Mouse (Mus musculus) embryo, embryonic 11.5 days (tissue): ENCODE data around the gene Ltb.

ENCODE experiments used
- DNase-seq: peaks from one replicate; pipeline ENCODE4 v3.0.0-alpha.2; 2012; ENCODE audit warnings: low read depth, low spot score

Gene Ltb

DNA sequence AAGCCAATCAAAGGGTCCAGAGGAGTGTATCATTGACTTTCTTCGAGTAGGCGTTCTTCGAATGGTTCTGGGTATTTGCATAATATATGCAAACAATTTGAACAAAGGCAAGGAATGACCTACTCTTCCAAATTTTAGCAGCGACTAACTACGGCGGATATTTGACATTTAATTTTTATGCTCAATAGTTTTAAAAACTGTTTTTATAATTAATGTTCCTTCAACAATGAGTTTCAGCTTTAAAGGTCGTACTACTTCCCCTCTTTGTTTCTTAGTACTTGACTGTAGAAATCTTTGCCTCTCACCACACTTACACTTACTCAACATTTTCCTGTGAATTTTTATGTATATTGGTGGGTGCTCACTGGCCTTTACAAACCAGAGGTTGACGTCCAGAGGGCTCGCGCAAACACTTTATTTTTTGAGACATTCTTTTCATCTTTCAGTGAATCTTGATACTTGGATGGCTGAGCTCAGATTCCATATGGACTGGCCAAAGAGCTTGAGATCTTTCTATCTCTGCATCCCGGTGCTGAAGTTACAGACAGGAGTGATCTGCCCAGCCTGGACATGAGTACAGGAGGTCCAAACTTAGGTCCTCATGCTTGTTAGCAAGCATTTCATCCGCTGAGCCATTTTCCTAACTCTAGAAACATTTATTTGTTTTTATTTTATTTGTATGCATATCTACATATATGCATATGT, 28.6 kb upstream of the Ltb start:
- no peak for DNase-seq

DNA sequence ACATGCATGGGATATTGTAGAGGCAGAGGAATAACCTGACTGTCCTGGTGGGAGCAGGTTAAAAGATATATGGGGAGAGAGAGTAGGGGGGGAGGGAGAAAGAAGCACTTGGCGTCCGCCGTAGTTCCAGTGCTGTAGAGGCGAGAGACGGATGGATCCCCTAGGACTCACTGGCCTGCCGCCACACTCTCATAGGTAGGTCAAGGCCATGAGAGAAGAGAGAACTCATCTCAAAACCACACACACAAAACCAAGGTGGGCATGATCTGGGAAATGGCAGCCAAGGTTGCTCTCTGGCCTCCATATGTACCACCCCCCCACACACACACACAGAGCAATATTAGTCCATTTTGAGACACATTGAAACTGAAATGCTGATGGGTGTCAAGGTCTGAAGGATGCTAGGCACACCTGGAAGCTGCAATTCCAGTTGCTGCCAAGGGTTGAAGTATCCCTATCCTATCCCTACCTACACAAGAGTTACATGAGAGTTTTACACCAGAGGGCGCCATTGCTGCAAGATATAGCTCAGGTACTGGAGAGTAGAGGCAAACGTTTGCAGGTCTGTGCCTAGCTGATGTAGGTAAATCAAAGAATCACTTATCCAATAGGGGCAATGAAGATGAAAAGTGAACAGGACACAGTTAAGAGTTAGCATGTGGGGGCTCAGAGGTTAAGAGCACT, 27.7 kb upstream of the Ltb start:
- peak; percentile 64 for DNase-seq

- no peak for DNase-seq
Measured at GRCm38 (mm10) chr17:35167794-35168193, 26.4 kb upstream of the Ltb start.

- no peak for DNase-seq
Measured at GRCm38 (mm10) chr17:35168541-35169207, 25.6 kb upstream of the Ltb start.

GRCm38 (mm10) chr17:35172445-35173234, 21.6 kb upstream of the Ltb start:
- no peak for DNase-seq

DNA sequence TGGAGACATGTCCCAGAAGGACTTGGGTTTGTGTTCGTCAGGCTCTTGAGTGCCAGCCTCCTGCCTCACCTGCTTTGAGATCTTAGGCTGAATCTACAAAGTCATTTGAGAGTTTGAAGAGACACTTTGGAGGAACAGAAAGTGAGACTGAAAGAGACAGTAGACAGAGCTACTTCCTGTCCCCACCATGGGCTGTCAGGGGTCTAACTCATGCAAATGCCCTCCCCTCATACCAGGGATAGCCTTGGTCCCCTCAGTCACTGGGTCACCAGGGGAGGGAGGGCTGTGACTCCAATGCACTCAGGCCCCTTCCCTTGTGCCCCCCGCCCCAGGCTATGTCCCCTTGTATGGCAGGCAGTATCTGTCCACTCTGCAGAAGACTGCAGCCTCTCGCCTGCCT, 20.9 kb upstream of the Ltb start:
- no peak for DNase-seq

DNA sequence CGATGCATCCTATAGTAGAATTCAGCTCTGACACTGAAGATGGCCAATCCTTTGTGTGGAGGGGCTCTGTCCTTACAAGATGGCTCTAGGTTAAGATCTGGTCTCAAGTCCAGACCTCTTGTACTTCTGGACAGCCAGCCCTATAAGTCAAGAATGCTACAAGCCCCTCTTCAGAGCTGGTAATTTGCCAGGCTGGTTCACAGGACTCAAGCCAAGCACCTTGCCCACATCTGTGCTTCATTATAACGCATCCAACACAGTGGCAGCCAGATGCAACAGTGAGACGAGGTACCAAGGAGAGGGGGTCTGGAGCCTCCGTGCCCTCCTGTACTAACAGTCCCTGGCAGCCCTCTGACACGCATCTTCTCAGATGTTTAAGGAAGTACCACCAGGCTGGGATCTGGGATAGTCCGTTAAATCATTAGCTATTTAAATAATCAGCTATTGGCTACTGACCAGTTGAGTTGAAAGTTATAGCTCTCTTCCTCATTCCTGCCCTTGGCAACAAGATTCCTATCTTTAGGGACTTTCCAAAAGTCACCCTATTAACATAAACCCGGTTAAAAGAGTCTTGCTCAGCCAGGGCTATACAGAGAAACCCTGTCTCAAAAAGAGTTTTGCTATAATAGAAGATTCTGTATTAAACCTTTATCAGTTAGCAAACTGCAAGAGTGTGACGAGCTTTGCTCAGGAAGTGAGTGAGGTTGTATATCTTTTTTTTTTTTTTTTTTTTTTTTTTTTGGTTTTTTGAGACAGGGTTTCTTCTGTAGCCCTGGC, 19.9 kb upstream of the Ltb start:
- DNase-seq = no peak

DNA sequence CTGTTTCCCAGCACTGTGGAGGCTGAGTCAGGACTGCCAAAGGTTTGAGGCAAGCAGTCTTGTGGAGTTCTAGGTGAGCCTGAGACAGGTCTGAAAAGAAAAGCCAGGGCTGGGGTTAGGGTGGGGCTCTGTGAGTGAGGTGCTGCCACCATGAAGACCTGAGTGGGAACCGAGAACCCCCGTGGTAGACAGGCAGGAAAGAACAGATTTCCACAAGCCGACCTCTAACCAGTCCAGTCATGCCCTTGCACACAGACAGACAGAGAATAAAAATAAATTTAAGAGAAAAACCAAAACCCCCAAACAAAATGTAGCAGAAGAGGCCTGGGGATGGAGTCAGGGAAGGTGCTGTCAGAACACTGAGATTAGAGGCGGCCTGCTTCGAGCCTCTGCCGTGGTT, 18.9 kb upstream of the Ltb start:
- DNase-seq = no peak

GRCm38 (mm10) chr17:35175968-35176367, 18.3 kb upstream of the Ltb start, which contains the start of gene Aif1:
TSS of gene Aif1 (minus strand) at chr17:35176068.
- no peak for DNase-seq

GRCm38 (mm10) chr17:35178528-35178927, 15.7 kb upstream of the Ltb start:
- no peak for DNase-seq

DNA sequence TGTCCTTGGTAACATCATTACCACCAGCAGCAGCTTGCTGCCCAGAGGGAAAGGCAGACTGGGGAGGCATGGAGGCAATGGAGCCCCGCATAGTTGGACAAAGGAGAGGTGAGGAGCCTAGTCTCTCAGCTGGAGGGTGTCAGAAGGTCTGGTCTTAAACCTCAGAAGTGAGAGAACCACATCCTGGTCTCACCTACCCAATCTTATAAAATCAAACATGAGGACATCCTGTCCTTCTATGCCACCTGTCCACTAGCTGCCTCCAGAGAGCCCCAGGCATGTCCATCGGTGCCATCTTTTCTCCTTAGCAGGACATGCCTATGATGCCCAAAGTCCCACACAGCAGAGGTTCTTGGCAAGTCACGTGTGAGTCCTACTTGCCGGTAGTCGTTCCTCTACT, 14.1 kb upstream of the Ltb start:
- DNase-seq = no peak

DNA sequence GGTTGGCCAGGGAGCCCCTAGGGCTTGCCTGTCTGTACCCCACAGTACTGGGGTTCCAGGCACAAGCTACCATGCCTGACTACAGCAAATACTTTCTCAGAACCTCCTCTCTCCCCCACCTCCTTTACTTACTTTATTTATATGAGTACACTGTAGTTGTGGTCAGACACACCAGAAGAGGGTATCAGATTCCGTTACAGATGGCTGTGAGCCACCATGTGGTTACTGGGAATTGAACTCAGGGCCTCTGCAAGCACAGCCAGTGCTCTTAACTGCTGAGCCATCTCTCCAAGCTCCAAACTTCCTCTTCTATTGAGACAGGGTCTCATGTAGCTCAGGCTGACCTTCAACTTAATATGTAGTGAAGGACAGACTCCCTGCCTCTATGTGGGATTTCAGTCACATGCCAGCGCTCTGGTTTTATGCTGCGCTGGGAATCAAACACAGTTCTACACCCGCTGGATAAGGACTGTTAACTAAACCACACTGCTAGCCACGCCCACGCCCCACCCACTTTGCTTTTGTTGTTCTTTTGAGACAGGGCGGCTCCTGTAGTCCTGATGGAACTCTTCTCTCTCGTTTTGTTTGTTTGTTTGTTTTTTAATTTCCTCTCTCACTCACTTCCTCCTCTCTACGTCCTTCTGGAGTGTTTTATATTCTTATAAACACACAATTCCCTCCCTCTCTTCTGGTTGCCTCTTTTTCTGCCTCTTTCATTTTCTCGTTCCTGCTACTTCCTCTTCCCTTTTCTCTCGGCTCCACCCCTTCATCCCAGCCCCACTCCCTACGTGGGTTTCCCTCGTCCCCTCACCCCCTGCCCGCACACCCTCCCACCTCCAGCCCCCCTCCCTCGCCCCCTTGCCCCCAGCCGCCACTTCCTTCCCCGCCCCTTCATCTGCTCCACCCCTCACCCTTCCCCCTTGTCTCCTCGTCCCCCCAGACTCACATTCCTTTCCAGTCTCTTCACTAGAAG, 8.3 kb upstream of the Ltb start:
- no peak for DNase-seq

- no peak for DNase-seq
Measured at GRCm38 (mm10) chr17:35186681-35187080, 7.6 kb upstream of the Ltb start.

DNA sequence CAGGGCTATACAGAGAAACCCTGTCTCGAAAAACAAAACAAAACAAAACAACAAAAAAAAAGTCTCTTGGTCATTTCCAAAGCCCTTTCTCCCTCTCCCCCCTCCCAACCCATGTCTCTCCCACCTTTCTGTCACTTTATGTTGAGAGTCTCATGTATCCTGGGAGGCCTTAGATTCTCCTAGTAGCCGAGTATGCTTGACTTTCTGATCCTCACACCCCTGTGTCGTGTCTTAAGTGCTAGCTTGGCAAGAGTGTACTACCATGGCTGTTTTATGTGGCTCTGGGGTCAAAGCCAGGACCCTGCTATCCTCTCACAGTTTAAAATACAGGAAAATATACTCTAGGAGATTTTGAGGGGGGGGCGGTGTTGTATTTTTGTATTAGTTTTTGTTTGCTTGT, 6.9 kb upstream of the Ltb start:
- DNase-seq = no peak

DNA sequence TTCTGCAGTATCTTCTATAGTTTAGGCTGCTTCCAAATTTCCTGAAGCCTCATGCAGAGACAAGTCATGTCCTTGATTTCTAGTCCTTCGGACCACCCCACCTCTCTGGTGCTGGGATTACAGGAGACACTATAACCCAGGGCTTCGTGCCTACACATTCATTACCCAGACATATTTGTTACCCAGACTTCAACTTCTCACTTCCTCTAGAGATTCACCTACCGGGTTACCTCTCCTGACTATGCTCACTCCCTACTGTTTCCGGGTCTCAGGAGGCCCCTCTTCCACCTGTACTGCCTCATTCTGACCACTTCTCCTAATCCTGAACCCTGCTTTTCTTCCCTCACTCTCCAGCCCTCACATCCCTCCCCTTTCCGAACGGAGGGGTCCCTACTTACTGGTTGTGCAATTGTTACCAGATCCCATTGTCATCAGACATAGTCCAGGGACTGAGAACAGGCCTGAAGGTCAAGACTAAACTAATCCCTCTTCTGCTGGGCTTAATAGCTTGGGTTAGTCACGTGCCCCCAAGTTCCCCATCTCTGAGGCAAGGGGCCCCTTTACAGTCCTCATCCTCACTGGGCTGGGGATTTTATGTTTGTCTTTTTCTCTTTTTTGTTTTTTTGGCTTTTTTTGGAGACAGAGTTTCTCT, 6.2 kb upstream of the Ltb start, which contains the start of gene Lst1:
Lst1 (minus strand) TSS at position 481 of the 652 bp plus-strand sequence.
- no peak for DNase-seq

GRCm38 (mm10) chr17:35189186-35189585, 5.1 kb upstream of the Ltb start:
- DNase-seq = no peak

DNA sequence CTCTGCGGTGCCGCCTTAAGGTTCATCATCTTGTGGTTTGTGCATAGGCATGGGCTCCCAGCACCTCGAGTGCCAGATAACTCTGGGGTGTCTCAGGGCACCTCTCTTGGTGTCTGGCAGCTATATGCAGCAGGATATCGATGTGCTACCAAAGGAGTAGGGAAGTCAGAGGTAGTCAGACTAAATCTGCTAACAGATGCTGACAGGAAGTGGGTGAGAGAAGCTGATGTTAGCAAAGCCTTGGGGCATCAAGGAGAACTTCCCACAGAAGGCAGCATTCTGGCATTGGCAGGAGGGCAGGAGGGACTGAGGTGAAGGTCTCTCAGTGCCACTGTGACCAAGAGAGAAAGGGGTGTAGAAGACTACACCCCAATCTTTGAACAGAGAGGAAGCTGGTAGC, 4.1 kb upstream of the Ltb start:
- DNase-seq = no peak

GRCm38 (mm10) chr17:35191723-35192122, 2.5 kb upstream of the Ltb start:
- no peak for DNase-seq

DNA sequence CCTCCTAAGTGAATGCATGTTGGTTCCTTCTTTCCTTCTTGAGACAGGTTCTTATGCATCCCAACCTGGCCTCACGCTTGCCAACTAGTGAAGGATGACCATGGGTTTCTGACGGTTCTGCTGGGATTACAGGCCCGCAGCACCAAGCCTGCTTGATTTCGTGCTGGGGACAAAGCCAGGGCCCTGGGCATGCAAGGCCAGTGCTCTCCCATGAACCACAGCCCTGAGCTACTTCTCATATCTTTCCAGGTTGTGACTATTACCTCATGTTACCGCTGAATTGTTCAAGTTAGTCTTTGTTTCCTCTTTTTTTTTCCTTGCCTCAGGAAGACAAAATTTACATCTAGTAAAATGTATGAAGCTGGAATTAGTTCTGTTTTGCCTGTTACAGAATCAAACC, 1.3 kb upstream of the Ltb start:
- DNase-seq = no peak
